Mouse (Mus musculus): ENCODE measurements around the gene Cyb5r3. TPM values are rescaled to one million over a fixed set of nuclear protein-coding genes. Genes with fewer than 3 reads are reported as not detected.

Cyb5r3 gene
- 100 to 1,000 TPM; 106 to 114 TPM for total RNA-seq (2021)
- long read RNA-seq, transcript Cyb5r3-201 (9 exons, 2,422 nt), result major isoform, 193 of 217 reads
- long read RNA-seq, partial matches to known transcripts, result 20 of 217 reads
- long read RNA-seq, other reads (novel, unspliced or antisense), result 4 of 217 reads

DNA sequence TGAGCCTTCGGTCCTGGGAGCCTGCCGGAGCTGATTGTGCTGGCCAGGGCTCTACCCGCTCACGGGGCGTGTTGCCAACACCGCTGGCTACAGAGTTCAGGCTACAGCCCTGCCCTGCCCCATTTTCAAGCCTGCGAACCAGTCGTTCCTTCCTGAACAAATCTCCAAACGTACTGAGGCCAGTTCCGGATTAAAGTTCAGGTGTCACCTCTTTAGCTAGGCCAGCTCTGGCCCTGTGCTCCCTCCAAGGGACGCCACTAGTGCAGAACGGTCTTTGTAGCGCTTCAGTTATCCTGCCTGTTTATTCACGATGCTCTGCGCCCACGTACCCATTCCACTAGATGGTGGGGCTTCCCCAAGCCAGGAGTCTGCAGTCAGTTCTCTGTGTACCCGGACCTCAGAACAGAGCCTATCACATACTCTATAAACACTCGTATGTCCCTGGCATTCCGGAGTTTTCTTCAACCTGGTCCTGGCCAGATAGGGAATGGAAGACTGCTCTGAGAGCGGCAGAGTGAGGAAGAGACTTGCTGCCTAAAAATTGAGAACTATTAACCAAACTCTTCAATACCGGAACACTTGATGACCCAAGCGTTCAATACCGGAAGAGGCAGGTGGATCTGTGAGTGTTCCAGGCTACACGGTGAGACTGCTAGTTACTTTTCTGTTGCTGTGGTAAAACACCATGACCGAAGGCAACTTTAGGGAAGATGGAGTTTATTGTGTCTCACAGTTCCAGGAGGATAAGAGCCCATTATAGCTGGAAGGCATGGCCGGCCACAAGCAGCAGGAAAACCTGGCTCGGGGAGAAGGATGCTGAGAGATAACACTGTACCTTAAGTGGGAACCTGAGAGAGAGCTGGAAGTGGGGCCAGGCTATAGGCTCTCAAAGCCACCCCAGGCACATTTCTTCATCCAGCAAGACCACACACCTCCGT lies at the start of gene Cyb5r3:
Gene Cyb5r3, minus strand, starts transcription at position 101 of the 938 bp plus-strand sequence.
- no peak for DNase-seq (ENCODE audit: low spot score in 2 of 2)

DNA sequence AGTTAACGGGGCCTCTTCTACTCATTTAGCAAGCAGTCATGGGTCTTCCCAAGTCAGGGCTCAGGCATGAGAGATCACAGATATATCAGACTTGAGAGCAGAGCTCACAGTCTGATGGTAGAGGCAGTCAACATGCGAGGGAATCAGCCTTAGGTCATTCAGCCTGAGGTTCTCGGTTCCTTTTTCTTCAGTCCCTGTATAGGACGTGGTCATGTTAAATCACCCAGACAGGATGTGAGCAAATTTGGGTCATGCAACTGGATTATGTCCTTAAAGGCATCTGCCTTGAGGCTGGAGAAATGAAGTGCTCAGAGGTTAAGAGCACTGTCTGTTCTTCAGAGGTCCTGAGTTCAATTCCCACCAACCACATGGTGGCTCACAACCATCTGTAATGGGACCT lies 49.3 kb upstream of the Cyb5r3 start:
- no peak for DNase-seq (ENCODE audit: low spot score in 2 of 2)

DNA sequence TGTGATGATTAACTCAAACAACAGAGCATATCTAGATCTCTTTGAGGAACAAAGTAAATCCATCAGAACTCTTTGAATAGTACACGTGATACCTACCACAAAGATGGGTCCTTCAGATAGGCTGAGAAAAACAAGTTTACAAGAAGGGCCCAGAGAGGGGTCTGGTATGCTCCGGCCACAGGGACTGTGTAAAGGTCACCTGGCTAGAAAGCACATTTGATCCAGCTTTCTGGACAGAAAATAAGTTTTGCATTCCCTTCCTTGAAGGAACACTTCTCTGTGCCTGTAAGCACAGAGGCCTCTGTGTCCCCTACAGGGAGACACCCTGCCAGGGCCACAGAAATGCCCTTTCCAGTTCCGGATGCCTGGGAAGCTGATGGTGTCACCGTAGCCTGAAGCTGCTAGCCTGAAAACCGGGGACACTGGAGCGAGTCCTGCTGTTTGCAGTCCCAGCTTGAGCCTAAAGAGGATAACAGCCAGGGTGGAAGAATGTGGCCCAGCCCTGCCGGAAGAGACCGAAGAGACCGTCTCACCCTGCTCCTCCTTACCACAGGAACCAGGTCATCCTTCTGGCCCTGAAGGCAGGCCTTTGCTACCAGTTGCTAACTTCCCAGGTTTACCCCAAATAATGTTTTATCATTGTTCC lies 48.1 kb upstream of the Cyb5r3 start:
- no peak for DNase-seq (ENCODE audit: low spot score in 2 of 2)

DNA sequence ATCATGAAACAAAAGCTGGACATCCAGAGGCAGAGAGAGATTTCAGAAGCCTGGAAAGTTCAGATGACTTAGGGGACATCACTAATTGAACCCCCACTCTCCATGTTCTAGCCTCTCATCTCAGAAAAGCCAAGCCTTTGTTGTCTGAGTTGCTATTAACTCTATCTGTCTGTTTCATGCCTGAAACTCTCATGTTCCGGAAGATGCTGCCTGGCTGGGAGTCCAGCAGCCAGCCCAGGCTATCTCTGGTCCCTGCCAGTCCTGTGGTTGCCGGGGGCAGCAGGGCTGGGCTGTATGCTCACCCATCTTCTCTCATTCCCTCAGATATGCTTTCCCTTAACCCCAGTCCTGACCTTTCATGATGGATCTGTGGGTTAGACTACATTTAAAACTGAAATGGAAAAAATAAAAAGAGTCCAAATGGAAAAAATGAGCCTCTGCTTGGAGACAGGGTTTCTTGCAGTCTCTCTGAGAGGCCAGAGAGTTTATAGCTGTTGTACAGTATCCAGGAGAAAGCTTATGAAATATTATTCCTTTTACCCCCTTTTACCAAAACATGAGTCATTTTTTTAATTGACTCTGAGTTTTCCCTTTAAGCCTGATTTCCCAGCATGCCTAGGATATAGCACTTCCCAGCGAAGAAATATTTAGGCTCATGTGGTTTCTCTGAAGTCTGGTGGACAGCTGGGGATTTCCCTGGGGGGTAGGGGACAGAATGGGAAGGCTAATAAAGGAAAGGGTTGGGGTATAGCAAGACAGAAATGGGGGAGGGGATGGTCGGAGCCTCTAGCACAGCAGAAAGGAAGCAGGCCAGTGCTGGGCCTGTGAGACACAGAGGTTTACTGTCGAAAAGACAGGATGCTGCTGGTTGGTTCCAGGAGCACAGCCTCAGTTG lies 43.2 kb upstream of the Cyb5r3 start:
- no peak for DNase-seq (ENCODE audit: low spot score in 2 of 2)

DNA sequence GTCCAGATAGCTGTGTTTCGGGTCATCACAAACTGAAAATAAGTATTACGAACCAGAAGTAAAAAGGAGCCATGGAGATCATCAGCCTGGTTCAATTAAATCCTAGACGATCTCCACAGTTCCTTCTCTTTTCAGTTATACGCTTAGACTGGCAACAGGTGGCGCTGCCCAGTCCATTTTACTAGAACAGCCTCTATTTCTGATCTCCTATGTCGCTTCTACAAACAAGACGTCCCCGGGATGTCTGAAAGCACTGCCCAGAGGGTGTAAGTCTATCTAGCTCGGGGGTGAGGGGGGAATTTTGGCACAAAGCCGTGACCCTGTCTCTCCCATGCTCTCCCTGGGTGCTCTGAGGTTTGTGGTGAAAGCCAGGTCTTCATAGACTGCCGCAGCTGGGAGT lies 37.8 kb upstream of the Cyb5r3 start:
- DNase-seq (ENCODE audit: low spot score in 2 of 2), result peak; percentile 69 to 75

DNA sequence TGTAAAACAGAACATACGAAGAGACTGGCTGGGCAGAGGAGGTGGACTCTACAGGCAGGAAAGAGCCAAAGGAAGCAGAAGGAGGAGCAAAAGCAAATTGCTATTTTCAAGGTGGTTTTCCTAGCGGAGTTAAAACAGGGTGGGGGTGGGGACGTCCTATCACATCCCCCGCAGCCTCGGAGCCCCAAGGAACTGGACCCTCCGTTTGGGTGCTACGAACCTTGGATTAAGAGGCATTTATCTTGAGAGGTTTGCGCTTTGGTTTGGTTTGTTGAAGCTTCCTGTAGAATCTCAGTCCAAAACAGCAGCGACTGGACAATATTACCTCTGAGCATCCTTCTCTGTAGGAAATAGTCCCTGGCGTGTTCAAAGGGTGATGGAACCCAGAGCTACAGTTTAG lies 37.3 kb upstream of the Cyb5r3 start:
- DNase-seq (ENCODE audit: low spot score in 2 of 2), result no peak

DNA sequence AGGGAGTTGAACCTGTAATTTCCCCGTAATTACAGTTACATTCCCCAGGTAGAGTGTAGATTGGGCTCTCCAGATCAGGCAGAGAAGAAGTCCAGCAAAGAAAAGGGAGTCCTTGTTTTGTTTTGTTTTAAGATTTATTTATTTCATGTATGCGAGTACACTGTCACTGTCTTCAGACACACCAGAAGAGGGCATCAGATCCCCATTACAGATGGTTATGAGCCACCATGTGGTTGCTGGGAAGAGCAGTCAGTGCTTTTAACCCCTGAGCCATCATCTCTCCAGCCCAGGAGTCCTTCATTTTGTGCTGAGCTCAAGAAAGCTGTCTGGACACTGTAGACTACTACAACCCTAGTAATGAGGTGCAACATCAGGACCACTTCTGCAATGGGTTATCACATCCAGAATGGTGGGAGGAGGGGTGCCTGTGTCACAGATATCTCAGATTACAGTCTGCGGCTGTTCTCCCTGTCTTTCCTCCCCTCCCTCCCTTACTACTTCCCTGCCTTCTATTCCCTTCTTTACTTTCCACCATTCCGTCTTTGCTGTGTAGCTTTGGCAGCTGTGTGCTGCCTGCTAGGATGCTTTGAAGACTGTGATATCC lies 36.8 kb upstream of the Cyb5r3 start:
- no peak for DNase-seq (ENCODE audit: low spot score in 2 of 2)

DNA sequence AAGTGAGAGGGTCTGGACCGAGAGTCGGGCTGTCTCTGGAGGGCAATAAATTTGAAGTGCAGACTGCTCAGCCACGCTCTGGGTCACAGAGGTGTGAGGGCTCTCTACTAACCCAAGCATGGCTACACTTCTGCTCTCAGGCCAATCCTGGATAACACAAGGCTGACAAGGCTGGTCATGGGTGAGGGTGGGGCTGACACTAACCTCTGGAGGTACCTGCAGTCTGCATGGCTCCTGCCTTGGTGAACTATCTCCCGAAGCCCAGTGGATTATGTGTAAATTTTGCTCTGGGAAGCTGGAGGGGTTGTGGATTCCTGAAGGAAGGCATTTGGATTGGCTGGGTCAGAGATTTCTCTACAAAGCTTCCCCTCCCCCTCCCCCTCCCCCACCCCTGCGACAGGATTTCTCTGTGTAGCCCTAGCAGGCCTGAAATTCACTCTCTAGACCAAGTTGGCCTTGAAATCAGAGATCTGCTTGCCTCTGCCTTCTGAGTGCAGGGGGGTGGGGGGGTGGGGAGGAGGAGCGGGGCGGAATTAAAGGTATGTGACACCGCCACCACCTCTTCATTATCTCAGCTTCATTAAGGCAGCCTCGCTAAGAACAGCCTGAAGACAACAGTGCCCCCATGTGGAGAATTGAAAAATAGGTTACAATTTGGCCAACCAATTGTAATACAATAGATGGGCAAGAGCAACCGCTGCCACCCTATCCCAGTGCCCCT lies 32.5 kb upstream of the Cyb5r3 start:
- DNase-seq (ENCODE audit: low spot score in 2 of 2), result peak; percentile 50 to 63

DNA sequence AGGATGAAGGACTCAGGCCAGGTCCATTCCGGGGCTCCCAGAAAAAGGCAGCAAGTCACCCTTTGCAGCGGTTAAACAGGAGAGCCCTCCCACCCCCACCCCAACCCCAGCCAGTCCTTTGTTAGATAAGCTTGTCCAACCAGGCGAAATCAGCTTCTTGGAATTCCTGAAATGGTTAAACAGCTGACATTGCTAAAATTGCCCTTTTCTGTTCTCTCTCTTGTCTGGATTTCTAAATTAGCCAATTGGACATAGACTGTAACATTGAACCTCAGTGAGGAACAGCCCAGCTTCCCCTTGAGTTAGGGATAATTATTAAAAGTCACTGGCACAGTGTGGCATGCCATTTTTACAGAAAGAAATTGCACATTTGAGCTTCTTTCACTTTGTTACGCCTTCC lies 30.0 kb upstream of the Cyb5r3 start:
- DNase-seq (ENCODE audit: low spot score in 2 of 2), result no peak

DNA sequence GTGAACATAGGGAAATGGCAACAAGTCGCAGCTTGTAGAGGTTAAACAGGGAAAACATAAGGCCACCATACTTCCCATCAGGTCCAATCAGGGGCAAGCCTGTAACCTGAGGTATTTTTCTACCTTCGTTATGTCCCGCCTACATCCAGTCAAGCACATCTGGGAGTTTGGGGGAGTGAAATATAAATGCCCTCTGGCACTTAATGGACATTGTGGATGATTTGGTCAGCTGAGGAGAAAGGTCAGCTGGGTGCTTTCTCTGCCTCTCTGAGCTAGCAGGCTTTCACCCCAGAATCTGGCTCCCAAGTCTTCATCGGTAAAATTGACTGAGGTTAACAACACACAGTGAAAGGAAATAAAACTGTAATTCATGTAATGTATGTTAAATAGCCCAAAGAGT lies 21.0 kb upstream of the Cyb5r3 start:
- DNase-seq (ENCODE audit: low spot score in 2 of 2), result no peak

DNA sequence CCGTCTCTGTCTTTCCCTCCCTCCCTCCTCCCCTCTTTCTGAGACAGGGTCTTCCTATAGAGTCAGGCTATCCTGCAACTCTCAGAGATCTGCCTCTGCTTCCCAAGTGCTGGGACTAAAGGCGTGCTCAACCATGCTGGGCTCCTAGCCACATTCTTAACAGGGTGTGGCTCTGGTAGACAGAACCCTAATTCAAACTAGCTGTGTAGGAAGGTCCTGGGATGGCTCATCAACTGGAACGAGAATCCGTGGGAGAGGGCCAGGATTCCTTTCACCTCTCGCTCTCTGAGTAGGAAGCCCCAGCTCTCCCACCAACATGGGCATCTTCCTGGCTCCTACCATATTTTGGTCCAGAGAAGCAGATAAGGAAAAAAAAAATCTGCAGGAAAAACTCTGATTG lies 10.0 kb upstream of the Cyb5r3 start:
- DNase-seq (ENCODE audit: low spot score in 2 of 2), result no peak

DNA sequence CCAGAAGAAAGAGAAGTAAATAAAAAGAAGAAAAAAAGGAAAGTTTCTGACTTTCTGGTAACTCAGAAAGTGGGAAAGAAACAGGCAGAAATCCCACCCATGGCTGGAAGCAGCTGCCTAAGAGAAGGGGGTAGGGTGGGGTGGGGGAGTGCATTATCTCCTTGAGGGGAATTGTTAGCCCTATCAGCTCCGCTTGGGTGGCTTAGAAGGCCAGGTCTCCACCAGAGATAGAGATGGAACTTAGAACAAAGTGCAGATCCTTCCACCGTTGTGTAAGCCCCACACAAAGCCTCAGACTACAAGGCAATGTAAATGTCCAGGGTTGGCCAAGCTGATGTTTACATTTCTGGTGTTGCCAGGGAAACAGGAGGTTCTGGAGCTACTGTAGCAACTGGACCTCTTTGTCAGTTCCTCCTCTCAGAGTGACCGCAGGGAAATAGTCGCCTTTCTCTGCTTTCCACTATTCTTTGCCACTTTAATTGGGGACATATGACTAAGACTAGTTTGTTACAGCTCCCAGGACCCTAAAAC lies 9.5 kb upstream of the Cyb5r3 start:
- DNase-seq (ENCODE audit: low spot score in 2 of 2), result no peak

DNA sequence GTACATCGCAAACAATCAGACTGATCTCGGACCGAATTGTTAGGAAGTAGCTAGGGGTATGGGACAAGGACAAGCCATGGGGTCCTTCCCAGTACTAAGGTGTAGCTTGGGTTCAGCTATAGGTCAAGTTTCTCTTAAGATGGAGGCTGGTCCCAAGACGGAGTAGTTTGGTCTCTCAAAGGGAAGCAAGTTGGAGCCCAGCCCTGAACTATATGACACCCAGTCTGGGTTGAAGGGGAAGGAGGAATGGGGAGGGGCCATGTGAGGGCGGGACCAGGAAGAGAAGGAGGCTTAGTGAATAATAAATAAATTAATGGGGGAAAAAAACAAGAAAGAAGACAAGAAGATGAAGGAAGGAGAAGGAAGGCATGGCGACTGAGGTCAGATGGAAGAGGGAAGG lies 7.6 kb upstream of the Cyb5r3 start:
- no peak for DNase-seq (ENCODE audit: low spot score in 2 of 2)

DNA sequence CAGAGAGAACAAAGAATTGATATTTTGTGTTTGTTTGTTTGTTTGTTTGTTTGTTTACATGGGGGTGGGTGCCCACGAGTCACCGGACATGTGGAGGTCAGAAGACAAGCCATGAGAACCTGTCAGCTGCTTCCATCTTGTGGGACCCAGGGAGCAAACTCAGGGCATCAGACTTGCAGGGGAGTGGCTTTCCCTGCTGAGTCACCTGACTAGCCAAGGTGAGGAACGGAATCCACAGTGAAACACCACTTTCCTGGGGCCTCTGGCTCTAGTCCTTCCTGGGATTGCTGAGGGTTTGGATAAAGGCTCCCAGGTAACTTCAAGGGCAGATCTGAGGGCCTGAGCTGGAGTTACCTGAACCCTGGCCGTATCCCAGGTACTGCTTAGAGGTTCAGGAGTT lies 4.3 kb upstream of the Cyb5r3 start:
- no peak for DNase-seq (ENCODE audit: low spot score in 2 of 2)

DNA sequence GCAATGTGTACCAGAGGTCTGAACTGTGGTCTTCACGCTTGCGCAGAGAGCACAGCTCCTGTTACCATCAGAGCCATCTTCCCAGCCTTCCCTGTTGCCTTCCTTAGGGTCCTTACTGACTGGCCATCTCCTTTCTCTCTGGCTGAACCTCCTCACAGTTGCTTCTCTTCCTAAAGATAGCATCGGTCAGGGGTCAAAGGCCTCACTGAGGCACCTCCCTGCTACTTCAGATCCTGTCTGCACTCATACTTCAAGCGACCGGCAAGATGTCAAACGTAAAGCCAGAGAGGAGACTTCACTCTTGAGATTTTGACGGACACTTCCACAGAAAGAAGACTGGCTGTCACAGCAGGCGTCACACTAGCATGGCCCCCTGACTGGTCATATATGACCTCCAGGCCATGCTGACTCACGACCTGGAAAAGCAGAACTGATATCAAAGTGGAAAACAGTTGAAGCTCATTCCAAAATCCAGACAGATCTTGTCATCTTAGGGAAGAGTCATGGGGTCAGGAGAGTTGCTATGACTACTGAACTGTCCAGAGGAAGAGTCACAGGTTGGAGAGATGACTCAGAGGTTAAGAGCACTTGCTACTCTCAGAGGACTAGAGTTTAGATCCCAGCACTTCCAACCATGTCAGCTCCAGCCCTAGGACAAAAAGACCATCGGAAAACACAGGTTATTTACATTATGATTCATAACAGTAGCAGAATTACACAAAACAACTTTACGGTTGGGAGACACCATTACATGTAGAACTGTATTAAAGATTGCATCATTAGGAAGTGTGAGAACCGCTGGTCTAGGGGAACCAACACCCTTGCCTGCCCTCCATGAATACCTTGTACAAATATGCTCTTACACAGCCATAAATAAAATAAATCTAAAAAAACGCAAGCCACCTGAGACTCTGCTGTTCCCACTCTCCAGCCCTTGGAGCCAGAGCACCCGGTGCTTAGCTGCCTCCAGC lies 1.8 kb upstream of the Cyb5r3 start:
- no peak for DNase-seq (ENCODE audit: low spot score in 2 of 2)

DNA sequence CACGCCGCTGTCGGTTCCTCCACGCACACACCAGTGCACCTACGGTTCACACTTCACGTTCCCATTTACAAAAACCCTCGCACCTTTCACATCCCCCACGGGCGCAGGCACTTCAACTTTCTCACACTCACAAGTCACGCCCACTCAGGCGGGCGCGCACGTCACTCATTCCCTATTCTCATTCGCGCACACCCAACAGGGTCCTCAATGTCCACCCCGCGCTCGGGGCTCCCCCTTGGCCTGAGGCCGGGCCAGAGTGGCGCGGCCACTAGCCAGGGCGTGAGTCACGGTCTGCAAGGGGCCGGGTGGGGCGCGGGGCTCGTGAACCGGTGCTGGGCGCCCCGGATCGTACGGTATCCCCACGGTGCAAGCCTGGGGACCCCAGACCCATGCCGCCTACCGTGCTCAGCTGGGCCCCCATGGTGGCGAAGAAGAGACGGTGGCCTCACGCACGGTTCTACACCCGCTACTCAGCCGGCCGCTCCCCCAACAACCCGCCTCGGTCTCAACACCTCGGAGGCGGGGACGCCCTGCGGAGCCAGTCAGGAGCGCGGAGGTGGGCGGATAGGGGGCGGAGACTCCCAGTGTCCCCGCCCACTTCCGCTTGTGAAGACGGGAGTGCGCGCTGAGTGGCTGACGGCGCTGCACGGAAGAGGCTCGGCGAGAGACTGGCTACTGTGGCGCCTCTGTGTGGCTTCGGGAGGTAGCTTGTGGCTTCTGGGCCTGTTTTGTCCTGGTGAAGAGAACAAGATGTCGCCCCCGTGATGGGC lies 495 bp downstream of the Cyb5r3 start:
- peak; percentile 94 to 98 for DNase-seq (ENCODE audit: low spot score in 2 of 2)

DNA sequence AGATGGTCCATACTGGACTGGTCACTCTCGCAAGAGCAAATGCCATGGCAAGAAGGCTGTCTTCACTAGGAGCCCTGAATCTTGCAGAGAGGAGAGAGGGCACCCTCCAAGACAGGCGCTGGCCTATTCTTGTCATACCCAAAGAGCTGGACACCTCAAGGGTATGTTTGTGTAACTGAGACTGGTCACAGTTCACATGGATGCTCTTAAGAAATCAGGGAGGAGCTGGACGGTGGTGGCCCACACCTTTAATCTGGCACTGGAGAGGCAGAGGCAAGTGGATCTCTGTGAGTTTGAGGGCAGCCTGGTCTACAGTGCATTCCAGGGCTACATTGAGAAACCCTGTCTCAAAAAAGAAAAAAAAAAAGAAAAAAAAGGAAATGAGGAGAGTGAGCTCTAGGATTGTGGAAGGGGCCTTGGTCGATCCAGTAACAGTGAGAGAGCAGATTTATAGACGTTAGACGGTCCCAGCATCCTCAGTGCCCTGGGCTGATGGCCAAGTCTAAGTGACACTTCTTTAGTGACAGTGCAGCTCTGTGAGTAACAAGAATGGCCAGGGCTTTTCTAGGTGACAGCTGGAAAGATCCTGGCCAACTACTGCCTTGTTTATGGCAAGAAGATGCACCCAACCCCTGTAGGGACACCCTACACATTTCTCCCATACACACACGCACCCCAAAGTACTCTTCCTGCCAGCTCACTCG lies 1.3 kb downstream of the Cyb5r3 start:
- DNase-seq (ENCODE audit: low spot score in 2 of 2), result no peak

All from layer of hippocampus, postnatal 10 days (tissue).